Mouse (Mus musculus): ENCODE measurements around the gene Rbsn. TPM values are rescaled to one million over a fixed set of nuclear protein-coding genes. Genes with fewer than 3 reads are reported as not detected.

Gene Rbsn
- polyA plus RNA-seq, 1 experiment from 2014 or later = 34.0 TPM

- WGBS = 70% methylated on average over 1 of the region's 1 CpGs
Observed at GRCm38 (mm10) chr6:92231356-92231755, 16.6 kb upstream of the Rbsn start.

GRCm38 (mm10) chr6:92229586-92229985 is 14.9 kb upstream of the Rbsn start:
- no peaks in the 10 kb centered on the region; the same call in none of the 2 replicates for H3K27me3 ChIP-seq
- no peak overlapping the region for H3K9ac ChIP-seq (replicated peaks)
- no peak overlapping the region for H3K4me3 ChIP-seq (replicated peaks)
- H3K4me2 ChIP-seq = no peak overlapping the region
- ATAC-seq (ENCODE audit: insufficient number of reproducible peaks, insufficient read depth, low FRiP score, low TSS enrichment, low read depth) = no peak
- H3K9me3 ChIP-seq = no peaks in the 10 kb centered on the region
- H3K36me3 ChIP-seq = no peaks in the 10 kb centered on the region
- WGBS = 87% methylated on average over 2 of the region's 2 CpGs
- no peak overlapping the region for H3K27ac ChIP-seq
- H3K4me1 ChIP-seq (replicated peaks) = 0 out of 2 replicates have a peak, but pooled peaks cover 3% of the 10 kb centered on the region

More at GRCm38 (mm10) chr6:92231356-92231755, 16.6 kb upstream of the Rbsn start:
- no peak overlapping the region for H3K4me3 ChIP-seq (replicated peaks)
- H3K27me3 ChIP-seq = no peaks in the 10 kb centered on the region; the same call in none of the 2 replicates
- no peak overlapping the region for H3K9ac ChIP-seq (replicated peaks)
- H3K9me3 ChIP-seq = no peaks in the 10 kb centered on the region
- no peak overlapping the region for H3K4me2 ChIP-seq
- H3K4me1 ChIP-seq (replicated peaks) = 0 out of 2 replicates have a peak, but pooled peaks cover 3% of the 10 kb centered on the region
- no peak overlapping the region for H3K27ac ChIP-seq
- ATAC-seq (ENCODE audit: insufficient number of reproducible peaks, insufficient read depth, low FRiP score, low TSS enrichment, low read depth) = no peak
- H3K36me3 ChIP-seq = no peaks in the 10 kb centered on the region

- H3K36me3 ChIP-seq = no peaks in the 10 kb centered on the region
- H3K4me3 ChIP-seq (replicated peaks) = no peak overlapping the region
- no peaks in the 10 kb centered on the region for H3K9me3 ChIP-seq
- no peak overlapping the region for H3K27ac ChIP-seq
- H3K9ac ChIP-seq (replicated peaks) = no peak overlapping the region
- ATAC-seq (ENCODE audit: insufficient number of reproducible peaks, insufficient read depth, low FRiP score, low TSS enrichment, low read depth) = no peak
- no peak overlapping the region for H3K4me2 ChIP-seq
- H3K27me3 ChIP-seq = no peaks in the 10 kb centered on the region; the same call in none of the 2 replicates
- 0 out of 2 replicates have a peak, but pooled peaks cover 3% of the 10 kb centered on the region for H3K4me1 ChIP-seq (replicated peaks)
Observed at GRCm38 (mm10) chr6:92229103-92229502, 14.4 kb upstream of the Rbsn start.

GRCm38 (mm10) chr6:92224981-92225380 is 10.3 kb upstream of the Rbsn start:
- Histone ChIP-seq H3K36me3 (no peaks in the 10 kb centered on the region), H3K9me3 (no peaks in the 10 kb centered on the region), H3K4me2 (no peak overlapping the region), H3K4me1 (replicated peaks) (no peaks in the 10 kb centered on the region), H3K9ac (replicated peaks) (no peak overlapping the region), H3K27ac (no peak overlapping the region), H3K4me3 (replicated peaks) (no peak overlapping the region), H3K27me3 (peaks cover 7% of the 10 kb centered on the region)
- ATAC-seq (ENCODE audit: insufficient number of reproducible peaks, insufficient read depth, low FRiP score, low TSS enrichment, low read depth) = no peak
- WGBS = 72% methylated on average over 1 of the region's 1 CpGs

- Histone ChIP-seq H3K9me3 (no peaks in the 10 kb centered on the region), H3K27me3 (peaks cover 9% of the 10 kb centered on the region), H3K4me3 (replicated peaks) (no peak overlapping the region), H3K9ac (replicated peaks) (no peak overlapping the region), H3K36me3 (no peaks in the 10 kb centered on the region), H3K27ac (no peak overlapping the region), H3K4me1 (replicated peaks) (no peaks in the 10 kb centered on the region), H3K4me2 (no peak overlapping the region)
- ATAC-seq (ENCODE audit: insufficient number of reproducible peaks, insufficient read depth, low FRiP score, low TSS enrichment, low read depth) = no peak
- 83% methylated on average over 3 of the region's 3 CpGs for WGBS
Observed at GRCm38 (mm10) chr6:92222021-92222420, 7.3 kb upstream of the Rbsn start.

GRCm38 (mm10) chr6:92221604-92222003 is 6.9 kb upstream of the Rbsn start:
- H3K9ac ChIP-seq (replicated peaks) = no peak overlapping the region
- WGBS = 79% methylated on average over 6 of the region's 6 CpGs
- ATAC-seq (ENCODE audit: insufficient number of reproducible peaks, insufficient read depth, low FRiP score, low TSS enrichment, low read depth) = no peak

GRCm38 (mm10) chr6:92219445-92219844 is 4.7 kb upstream of the Rbsn start:
- Histone ChIP-seq H3K4me3 (replicated peaks) (no peak overlapping the region), H3K9me3 (no peaks in the 10 kb centered on the region), H3K4me1 (replicated peaks) (no peaks in the 10 kb centered on the region), H3K4me2 (no peak overlapping the region), H3K9ac (replicated peaks) (no peak overlapping the region), H3K36me3 (no peaks in the 10 kb centered on the region), H3K27ac (no peak overlapping the region), H3K27me3 (peaks cover 9% of the 10 kb centered on the region; the same call in 1 of the 2 replicates)
- no peak for ATAC-seq (ENCODE audit: insufficient number of reproducible peaks, insufficient read depth, low FRiP score, low TSS enrichment, low read depth)
- WGBS = 43% methylated on average over 3 of the region's 3 CpGs

More at GRCm38 (mm10) chr6:92221604-92222003, 6.9 kb upstream of the Rbsn start:
- H3K4me3 ChIP-seq (replicated peaks) = no peak overlapping the region
- H3K4me1 ChIP-seq (replicated peaks) = no peaks in the 10 kb centered on the region
- no peak overlapping the region for H3K27ac ChIP-seq
- no peaks in the 10 kb centered on the region for H3K36me3 ChIP-seq
- H3K4me2 ChIP-seq = no peak overlapping the region
- H3K27me3 ChIP-seq = peaks cover 9% of the 10 kb centered on the region
- no peaks in the 10 kb centered on the region for H3K9me3 ChIP-seq

- Histone ChIP-seq H3K4me3 (replicated peaks) (peak overlapping the region; percentile 98), H3K9ac (replicated peaks) (peak overlapping the region; percentile 92), H3K4me1 (replicated peaks) (peaks cover 9% of the 10 kb centered on the region), H3K9me3 (no peaks in the 10 kb centered on the region), H3K27ac (peak overlapping the region; percentile 79), H3K36me3 (peaks cover 20% of the 10 kb centered on the region), H3K4me2 (peak overlapping the region; percentile 96), H3K27me3 (no peaks in the 10 kb centered on the region)
- peak; percentile 35; the same call in 1 of the 2 replicates for ATAC-seq (ENCODE audit: insufficient number of reproducible peaks, insufficient read depth, low FRiP score, low TSS enrichment, low read depth)
- WGBS = under 1% methylated on average over 48 of the region's 48 CpGs
Observed at GRCm38 (mm10) chr6:92214055-92214772, 511 bp downstream of the Rbsn start.

GRCm38 (mm10) chr6:92199414-92199813 is 15.3 kb downstream of the Rbsn start:
- 94% methylated on average over 8 of the region's 8 CpGs for WGBS
- no peak overlapping the region for H3K27ac ChIP-seq
- no peak overlapping the region for H3K4me2 ChIP-seq
- H3K4me1 ChIP-seq (replicated peaks) = no peaks in the 10 kb centered on the region
- ATAC-seq (ENCODE audit: insufficient number of reproducible peaks, insufficient read depth, low FRiP score, low TSS enrichment, low read depth) = no peak
- no peaks in the 10 kb centered on the region for H3K9me3 ChIP-seq
- H3K36me3 ChIP-seq = peaks cover 87% of the 10 kb centered on the region
- H3K4me3 ChIP-seq (replicated peaks) = no peak overlapping the region
- no peaks in the 10 kb centered on the region for H3K27me3 ChIP-seq
- no peak overlapping the region for H3K9ac ChIP-seq (replicated peaks)

GRCm38 (mm10) chr6:92184178-92184577 is 30.5 kb downstream of the Rbsn start:
- Histone ChIP-seq H3K4me3 (replicated peaks) (peak overlapping the region; percentile 75), H3K27me3 (no peaks in the 10 kb centered on the region), H3K4me2 (peak overlapping the region; percentile 80), H3K9ac (replicated peaks) (peak overlapping the region; percentile 73; the same call in 1 of the 2 replicates), H3K36me3 (peaks cover 53% of the 10 kb centered on the region), H3K27ac (no peak overlapping the region), H3K9me3 (peaks cover 11% of the 10 kb centered on the region), H3K4me1 (replicated peaks) (peaks cover 13% of the 10 kb centered on the region)
- ATAC-seq (ENCODE audit: insufficient number of reproducible peaks, insufficient read depth, low FRiP score, low TSS enrichment, low read depth) = no peak; the same call in 1 of the 2 replicates
- 8% methylated on average over 10 of the region's 10 CpGs for WGBS

- H3K9ac ChIP-seq (replicated peaks) = peak within 1 kb of the TSS; percentile 73
- peak within 1 kb of the TSS; percentile 80 for H3K4me2 ChIP-seq
- H3K27me3 ChIP-seq = no peaks in the 10 kb centered on the region
- peaks cover 53% of the 10 kb centered on the region for H3K36me3 ChIP-seq
- H3K9me3 ChIP-seq = peaks cover 16% of the 10 kb centered on the region
- ATAC-seq (ENCODE audit: insufficient number of reproducible peaks, insufficient read depth, low FRiP score, low TSS enrichment, low read depth) = peak; percentile 90
- H3K27ac ChIP-seq = peak within 1 kb of the TSS; percentile 69
- H3K4me3 ChIP-seq (replicated peaks) = peak within 1 kb of the TSS; percentile 75
- under 1% methylated on average over 42 of the region's 42 CpGs for WGBS
- H3K4me1 ChIP-seq (replicated peaks) = peaks cover 13% of the 10 kb centered on the region
Observed at GRCm38 (mm10) chr6:92183621-92184131, 31.0 kb downstream of the Rbsn start, which contains the start of gene Mrps25. Gene Mrps25 (minus strand): TSS chr6:92184033.

Measured in limb, embryonic 12.5 days (tissue).